Mouse (Mus musculus): ENCODE measurements around the gene Sipa1l1.

Sipa1l1 gene

DNA sequence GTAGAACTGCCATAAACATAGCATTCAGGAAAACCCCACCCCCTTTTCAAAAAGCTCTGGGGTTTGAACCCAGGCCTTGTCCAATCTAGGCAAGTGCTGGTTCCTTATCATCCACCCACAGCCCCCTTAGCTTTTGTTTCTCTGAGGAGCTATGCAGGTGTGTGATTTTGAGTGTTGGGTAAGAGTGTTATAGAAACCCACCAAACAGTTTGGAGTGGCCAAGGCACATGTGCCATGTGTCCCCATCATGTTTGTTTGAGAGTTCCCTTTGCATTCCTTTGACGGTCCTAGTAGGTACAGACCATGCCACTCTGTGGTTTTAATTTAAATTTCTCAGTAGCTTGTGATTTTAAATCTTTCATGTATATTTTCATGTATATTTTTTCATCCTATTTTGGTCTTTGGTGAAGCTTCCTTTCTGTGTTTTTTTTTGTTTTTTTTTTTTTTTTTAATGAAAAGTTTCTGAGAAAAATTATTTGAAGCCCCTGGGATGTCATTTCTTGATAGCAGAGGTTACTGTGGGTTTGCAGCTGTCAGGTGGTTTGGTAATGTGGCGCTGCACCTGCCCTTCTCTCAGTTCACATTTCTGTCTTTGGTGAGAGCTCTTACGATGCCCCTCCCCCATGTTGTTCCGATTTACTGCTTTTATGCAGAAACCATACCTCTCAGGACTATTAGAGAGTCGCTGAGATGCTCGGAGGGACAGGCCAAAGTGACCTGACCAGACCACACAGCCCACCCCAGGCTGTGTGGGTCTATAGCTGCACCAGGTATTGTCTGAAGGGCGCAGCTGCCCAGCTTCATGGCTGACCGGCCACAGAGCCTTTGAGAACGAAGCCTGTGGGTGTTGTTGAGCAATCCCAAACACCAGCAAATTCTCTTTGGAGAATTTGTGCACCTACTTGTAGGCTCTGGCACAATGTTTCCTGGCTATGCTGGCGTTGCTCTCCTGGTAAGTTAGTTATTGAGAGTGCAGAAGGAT, 126.1 kb downstream of the Sipa1l1 start:
- DNase-seq (ENCODE audit: inconsistent ontology term) = no peak

GRCm38 (mm10) chr12:82296276-82296675, 127.2 kb downstream of the Sipa1l1 start:
- DNase-seq (ENCODE audit: inconsistent ontology term) = no peak

DNA sequence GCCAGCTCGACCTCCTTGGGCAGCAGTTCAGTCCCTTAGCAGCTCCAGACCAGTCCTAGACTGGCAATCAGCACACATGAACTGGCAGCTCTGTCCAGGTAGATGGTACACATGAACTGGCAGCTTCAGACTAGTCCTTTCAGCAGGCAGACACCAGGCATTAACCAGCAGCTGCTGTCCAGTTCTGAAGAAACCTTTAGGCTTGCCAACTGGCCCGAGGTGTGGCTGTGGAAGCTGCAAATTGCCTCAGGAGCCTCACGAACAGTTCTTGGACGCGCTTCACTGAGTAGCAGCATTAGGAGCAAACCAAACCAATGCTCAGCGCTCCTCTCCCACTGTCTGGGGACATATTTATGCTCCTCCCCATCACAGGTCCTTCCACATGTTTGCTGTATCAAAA, 128.1 kb downstream of the Sipa1l1 start:
- DNase-seq (ENCODE audit: inconsistent ontology term) = no peak

DNA sequence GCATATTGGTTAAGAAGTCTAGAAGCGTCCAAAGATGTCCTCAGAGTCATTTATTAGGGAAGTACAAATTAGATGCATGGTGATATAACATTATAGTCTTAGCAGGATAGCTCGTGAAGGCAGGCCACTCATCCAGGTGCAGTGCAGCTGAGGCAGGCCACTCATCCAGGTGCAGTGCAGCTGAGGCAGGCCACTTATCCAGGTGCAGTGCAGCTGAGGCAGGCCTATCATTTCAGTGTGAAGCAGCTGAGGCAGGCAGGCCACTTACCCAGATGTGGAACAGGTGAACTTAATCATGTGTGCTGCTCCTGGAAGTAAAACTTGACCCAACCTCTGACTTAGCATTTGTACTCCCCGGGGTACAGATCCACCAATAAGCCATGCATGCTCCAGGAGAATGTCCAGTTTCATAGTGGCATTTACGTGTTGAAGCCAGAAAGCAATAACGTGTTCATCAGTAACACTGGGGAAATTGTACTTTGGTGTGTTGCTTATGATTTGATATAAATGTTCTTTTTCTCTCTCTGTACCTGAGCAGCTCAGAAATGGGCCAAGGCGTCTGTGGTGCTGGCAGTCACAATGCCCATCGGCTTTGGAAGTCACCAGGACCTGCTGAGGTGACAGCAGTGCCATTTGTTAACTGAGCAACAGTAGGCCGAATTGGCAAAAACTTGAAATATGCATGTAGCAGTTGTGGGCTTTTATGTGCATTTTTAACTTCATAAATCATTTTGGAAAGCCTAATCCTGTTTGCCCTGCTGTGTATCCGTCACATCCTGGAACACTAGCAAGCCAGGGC, 129.7 kb downstream of the Sipa1l1 start:
- DNase-seq (ENCODE audit: inconsistent ontology term) = no peak

DNA sequence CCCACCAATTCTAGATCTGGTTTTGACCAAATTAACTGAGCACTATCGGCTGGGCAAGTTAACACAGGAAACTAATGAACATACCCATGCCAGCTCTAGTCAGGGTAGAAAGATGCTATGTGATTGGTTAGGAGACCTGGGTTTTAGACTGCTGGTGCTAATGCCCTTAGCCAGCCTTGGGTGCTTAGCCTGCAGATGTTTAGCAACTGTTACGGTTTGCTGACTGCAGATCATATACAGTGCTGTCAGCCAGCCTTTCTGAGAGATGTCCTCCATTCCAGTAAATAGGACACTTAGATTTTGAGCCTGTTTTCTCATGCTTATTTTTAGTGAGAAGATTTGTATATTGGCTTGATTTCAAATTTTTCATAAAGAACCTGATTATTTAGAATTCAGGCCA, 135.0 kb downstream of the Sipa1l1 start:
- DNase-seq (ENCODE audit: inconsistent ontology term) = no peak

DNA sequence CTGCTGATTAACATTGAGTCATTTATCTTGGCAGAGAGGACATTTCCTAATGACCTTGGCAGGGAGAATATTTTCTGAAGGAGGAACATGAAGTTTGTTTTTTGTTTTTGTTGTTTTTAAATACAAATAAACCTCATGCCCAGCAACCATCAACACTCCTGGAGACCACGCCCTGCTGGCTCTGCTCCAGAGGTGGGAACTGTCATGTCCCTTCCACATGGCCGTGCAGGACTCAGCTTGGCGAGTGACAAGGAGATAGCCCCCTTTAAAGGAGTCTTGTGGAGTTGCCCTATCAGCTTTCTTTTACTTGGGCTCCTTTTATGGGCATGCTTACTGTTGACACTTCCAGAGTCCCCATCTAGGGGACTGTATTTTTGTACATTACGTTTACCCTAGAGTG, 136.9 kb downstream of the Sipa1l1 start:
- DNase-seq (ENCODE audit: inconsistent ontology term) = no peak

GRCm38 (mm10) chr12:82311593-82311992, 142.5 kb downstream of the Sipa1l1 start:
- no peak for DNase-seq (ENCODE audit: inconsistent ontology term)

DNA sequence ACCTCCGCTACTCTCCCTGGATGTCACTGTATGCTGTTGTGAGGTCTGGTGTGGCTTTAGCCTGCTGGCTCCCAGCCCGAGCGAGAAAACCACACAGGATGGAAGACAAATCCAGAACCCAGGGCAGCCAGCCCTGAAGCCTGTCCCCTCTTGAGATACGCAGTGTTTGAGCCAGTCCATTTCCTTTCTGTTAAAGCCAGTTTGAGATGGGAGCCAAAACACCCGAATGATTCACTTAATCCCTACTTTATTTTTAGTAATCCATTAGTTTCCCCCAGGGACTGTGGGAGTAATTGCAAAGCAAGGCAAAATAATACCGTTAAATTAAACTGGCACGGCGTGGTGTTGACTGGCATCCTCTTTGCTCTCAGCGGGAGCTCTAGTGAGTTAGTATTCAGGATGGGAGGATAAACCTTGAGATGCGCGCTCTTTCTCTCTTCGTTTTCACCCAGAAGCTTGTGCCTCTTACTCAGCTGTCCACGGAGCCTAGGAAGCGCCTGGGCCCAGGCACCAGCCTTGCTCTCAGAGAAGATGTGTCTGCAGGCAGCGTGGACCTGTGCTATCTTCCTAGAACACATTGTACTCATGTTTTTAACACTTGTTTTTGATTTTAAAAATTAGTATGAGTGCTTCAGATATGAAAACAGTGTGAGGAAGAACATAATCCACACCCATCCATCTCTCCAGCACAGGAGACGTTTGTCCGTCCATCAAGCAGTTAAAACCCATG, 143.1 kb downstream of the Sipa1l1 start:
- DNase-seq (ENCODE audit: inconsistent ontology term) = peak; percentile 82

DNA sequence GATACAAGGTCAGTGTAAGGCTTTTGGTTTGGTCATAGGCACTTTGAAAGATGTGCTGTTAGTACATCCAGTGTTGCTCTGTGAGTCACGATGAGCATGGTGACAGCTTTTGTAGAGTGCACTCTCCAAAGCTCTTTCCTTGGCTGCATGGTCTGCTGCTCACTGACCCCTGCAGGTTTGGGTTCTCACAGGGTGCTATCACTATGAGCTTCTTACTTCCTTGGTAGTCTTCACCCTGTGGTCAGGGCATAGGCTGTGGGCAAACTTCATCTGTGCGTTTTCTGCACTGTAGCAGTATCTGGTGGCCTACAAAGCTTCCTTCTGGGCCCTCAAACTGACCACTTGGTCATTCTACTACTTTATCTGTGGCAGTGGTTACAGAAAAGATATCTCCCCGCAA, 144.0 kb downstream of the Sipa1l1 start:
- DNase-seq (ENCODE audit: inconsistent ontology term) = no peak

- no peak for DNase-seq (ENCODE audit: inconsistent ontology term)
These were observed 150.5 kb downstream of the Sipa1l1 start for GRCm38 (mm10) chr12:82319436-82320131.

DNA sequence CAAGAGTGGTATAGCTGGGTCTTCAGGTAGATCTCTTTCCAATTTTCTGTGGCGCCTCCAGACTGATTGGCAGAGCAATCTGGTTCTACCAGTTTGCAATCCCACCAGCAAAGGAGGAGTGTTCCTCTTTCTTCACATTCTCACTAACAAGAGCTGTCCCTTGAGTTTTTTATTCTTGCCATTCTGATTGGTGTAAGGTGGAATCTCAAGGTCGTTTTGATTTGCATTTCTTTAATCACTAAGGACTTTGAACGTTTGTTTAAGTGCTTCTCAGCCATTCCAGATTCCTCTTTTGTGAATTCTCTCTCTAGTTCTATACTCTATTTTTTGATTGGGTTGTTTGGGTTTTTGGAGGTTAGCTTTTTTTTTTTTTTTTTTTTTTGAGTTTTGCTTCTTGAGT, 151.1 kb downstream of the Sipa1l1 start:
- no peak for DNase-seq (ENCODE audit: inconsistent ontology term)

- DNase-seq (ENCODE audit: inconsistent ontology term) = no peak
These were observed 152.3 kb downstream of the Sipa1l1 start for GRCm38 (mm10) chr12:82321397-82321796.

DNA sequence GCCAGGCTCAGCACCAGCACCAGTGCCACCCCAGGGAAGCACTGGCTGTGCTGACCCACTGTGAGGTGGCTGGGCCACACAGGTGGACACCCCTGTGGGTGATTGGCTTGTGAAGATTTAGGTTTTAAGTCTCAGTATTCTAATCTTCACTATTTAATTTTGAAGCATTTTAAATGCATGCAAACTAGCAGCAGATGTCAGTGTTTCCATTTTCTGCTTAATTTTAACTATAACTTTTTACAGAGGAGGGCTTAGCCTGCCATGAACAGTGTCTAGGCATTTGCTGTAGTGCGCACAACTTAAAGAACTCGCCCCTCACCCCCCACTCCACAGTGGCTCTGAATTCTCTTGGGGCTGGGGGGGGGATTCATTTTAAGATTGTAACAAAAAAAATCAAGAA, 152.7 kb downstream of the Sipa1l1 start:
- no peak for DNase-seq (ENCODE audit: inconsistent ontology term)

DNA sequence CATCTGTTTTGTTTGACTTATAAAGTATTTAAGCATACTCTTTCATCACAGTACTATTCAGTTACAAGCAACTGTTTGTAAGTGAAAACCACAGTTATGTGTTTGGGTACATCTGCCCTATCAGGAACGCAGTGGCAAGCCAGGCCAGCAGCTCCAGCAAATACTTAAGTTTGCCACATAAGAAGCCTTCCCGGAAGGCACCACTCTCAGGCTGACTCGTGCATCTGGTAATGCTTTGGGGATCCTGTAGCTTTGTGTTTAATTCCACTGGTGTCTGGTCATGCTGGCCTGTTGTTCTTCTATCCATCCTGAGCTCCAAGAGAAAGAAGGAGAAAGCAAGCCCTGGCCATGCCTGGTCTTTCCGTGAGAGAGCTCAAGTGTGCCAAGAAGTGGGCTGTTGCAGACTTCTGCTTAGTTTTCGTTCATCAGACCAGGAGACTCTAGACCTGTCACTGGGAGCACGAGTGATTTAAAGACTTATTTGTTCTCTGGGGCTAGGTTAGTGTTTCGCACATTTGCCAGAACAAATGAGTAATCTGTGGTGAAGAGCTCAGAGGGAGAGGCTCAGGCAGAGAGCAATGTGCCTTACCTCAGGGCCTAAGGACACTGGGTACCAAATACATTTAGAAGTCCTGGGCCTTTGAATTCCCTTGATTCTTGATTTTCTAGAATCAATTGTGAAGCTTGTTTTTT, 153.8 kb downstream of the Sipa1l1 start:
- peak; percentile 58 for DNase-seq (ENCODE audit: inconsistent ontology term)

GRCm38 (mm10) chr12:82324621-82325020, 155.5 kb downstream of the Sipa1l1 start:
- DNase-seq (ENCODE audit: inconsistent ontology term) = no peak

DNA sequence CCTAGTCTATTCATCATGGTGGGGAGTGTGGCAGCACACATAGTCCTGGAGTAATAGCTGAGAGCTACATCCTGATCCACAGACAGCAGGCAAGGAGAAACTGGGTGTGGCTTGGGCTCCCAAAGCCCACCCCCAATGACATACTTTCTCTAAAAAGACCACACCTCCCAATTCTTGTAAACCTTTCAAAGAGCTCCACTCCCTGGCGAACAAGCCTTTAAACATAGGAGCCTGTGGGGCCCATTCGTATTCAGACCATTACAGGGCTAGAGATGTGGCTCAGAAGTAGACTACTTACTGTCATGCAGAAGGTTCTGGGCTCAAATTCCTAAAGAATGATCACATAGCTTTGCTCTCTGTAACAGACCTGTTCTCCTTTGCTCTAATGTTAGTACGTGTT, 156.4 kb downstream of the Sipa1l1 start:
- no peak for DNase-seq (ENCODE audit: inconsistent ontology term)

- DNase-seq (ENCODE audit: inconsistent ontology term) = peak; percentile 70
These were observed 157.3 kb downstream of the Sipa1l1 start for GRCm38 (mm10) chr12:82326438-82326837.

GRCm38 (mm10) chr12:82328112-82328511, 159.0 kb downstream of the Sipa1l1 start:
- DNase-seq (ENCODE audit: inconsistent ontology term) = no peak

DNA sequence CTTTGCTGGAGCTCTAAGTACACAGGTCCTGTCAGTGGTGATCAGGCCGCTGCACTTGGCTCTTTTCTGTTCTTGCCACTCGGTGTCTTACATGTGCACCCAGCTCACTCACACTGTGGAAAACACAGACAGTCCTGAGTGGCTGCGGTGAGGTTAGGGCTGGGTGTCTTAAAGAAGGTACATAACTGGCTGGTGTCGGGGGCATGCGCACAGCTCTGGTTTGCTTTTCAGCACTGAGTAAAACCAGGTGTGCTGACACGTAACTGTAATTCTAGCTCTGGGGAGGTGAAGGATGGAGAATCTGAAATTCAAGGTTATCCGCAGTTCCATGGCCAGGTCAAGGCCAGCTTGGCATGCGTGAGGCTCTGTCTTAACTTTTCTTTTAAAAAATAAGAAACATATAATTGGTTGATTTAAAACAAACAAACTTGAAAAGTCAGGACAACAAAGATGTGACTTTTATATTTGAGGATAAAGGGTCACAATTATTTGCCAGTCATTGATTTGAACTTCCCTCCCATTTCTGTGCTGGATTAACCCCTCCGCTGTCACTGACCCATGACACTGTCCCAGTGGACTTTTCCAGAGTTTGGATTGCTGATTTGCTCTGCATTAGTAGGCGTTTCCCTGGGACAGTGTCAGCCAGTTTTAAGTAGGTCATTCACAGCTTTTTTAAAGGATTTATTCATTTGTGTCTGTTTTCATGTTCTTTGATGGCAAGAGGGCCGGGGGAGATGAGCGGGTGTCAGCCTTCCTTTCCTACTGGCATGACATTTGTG, 163.9 kb downstream of the Sipa1l1 start:
- DNase-seq (ENCODE audit: inconsistent ontology term) = no peak

DNA sequence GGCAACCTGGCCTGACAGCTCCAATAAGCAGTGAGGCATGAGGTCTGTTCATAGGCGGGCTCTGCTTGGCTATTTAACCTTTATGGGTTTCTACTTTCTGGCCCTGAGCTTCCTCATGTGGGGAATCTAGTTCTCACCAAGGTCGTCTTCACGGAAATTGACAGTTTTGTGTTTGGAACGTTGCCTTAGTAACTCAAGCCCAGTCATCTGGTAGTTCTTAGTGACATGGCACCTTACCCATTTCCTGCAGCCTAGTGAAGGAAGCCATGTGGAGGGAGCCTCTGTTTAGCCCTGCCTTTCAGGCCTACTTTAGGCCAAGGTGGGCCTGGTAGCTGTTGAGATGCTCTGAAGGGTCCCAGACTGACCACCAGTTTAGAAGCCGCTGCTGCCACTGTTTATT, 164.9 kb downstream of the Sipa1l1 start:
- DNase-seq (ENCODE audit: inconsistent ontology term) = peak; percentile 52

All from Muller cell, postnatal 12 days (primary cell).